Mouse (Mus musculus) liver, embryonic 14.5 days (tissue): Measurements from ENCODE around the gene Klhdc2.

Source experiments
- CTCF ChIP-seq: IDR thresholded peaks from 2 replicates; pipeline ENCODE4 v1.5.1; 2016; ENCODE audit warnings: antibody characterized with exemption, low read depth, control low read depth
- EP300 ChIP-seq: IDR thresholded peaks from 2 replicates; pipeline ENCODE4 v1.6.1; 2016; ENCODE audit warnings: antibody characterized with exemption, low read depth

GRCm38 (mm10) chr12:69268956-69269355 lies 27.5 kb upstream of the Klhdc2 start:
- TF ChIP-seq CTCF (no peak), EP300 (no peak)
